Mouse (Mus musculus): Measurements from ENCODE around the gene Fbxl5. TPM values are rescaled to one million over a fixed set of nuclear protein-coding genes. Genes with fewer than 3 reads are reported as not detected.

Gene Fbxl5
- 10 to 100 TPM; 33.0 to 35.4 TPM for total RNA-seq (2021)
- long read RNA-seq, experiment 1, transcript Fbxl5-201 (11 exons, 2,858 nt): major isoform, 77 of 93 reads
- long read RNA-seq, experiment 1, partial matches to known transcripts: 9 of 93 reads
- long read RNA-seq, experiment 1, other reads (novel, unspliced or antisense): 6 of 93 reads
- long read RNA-seq, experiment 2, transcript Fbxl5-201 (11 exons, 2,858 nt): major isoform, 71 of 89 reads
- long read RNA-seq, experiment 2, partial matches to known transcripts: 8 of 89 reads
- long read RNA-seq, experiment 2, other reads (novel, unspliced or antisense): 8 of 89 reads

- no peak for TF ChIP-seq CTCF (IDR thresholded peaks at IDR 0.05)
- Histone ChIP-seq H3K4me3 (no peak within 1 kb of the TSS), H3K27ac (no peak within 1 kb of the TSS)
- intact Hi-C loops (cut with DNase I): no loop called here
- DNase-seq: no peak
These were observed at the start of gene Fbxl5 for GRCm38 (mm10) chr5:43821538-43821937. TSS of gene Fbxl5 (minus strand) at chr5:43821638.

- peak overlapping the region; percentile 73 for H3K4me3 ChIP-seq
- peak; percentile 44 for DNase-seq
- peak overlapping the region; percentile 86 for H3K27ac ChIP-seq
- TF ChIP-seq CTCF (IDR thresholded peaks at IDR 0.05): no peak
- intact Hi-C loops (cut with DNase I): no loop called here
These were observed 47.5 kb upstream of the Fbxl5 start for GRCm38 (mm10) chr5:43868711-43869600.

- intact Hi-C loops (cut with DNase I): no loop called here
- no peak for DNase-seq
- no peak for TF ChIP-seq CTCF (IDR thresholded peaks at IDR 0.05)
- Histone ChIP-seq H3K4me3 (peak within 1 kb of the TSS; percentile 73), H3K27ac (peak within 1 kb of the TSS; percentile 86)
These were observed 46.8 kb upstream of the Fbxl5 start, which contains the start of gene Cd38 for GRCm38 (mm10) chr5:43868253-43868652. TSS of gene Cd38 (plus strand) at chr5:43868553.

GRCm38 (mm10) chr5:43865316-43865715 is 43.9 kb upstream of the Fbxl5 start:
- TF ChIP-seq CTCF (IDR thresholded peaks at IDR 0.05): no peak
- intact Hi-C loops (cut with DNase I): no loop called here
- no peak for DNase-seq
- H3K4me3 ChIP-seq: no peak overlapping the region
- peak overlapping the region; percentile 28; the same call in 1 of the 2 replicates for H3K27ac ChIP-seq

GRCm38 (mm10) chr5:43863642-43864041 is 42.2 kb upstream of the Fbxl5 start:
- DNase-seq: no peak

GRCm38 (mm10) chr5:43860670-43861431 is 39.4 kb upstream of the Fbxl5 start:
- DNase-seq: no peak
- no peak for TF ChIP-seq CTCF (IDR thresholded peaks at IDR 0.05)
- Histone ChIP-seq H3K4me3 (no peak overlapping the region), H3K27ac (no peak overlapping the region)
- intact Hi-C loops (cut with DNase I): no loop called here

More at GRCm38 (mm10) chr5:43863642-43864041, 42.2 kb upstream of the Fbxl5 start:
- Histone ChIP-seq H3K4me3 (no peak overlapping the region), H3K27ac (no peak overlapping the region)
- intact Hi-C loops (cut with DNase I): no loop called here
- TF ChIP-seq CTCF (IDR thresholded peaks at IDR 0.05): no peak

- Histone ChIP-seq H3K4me3 (no peak overlapping the region), H3K27ac (no peak overlapping the region)
- no peak for DNase-seq
- intact Hi-C loops (cut with DNase I): no loop called here
- TF ChIP-seq CTCF (IDR thresholded peaks at IDR 0.05): no peak
These were observed 38.7 kb upstream of the Fbxl5 start for GRCm38 (mm10) chr5:43860096-43860495.

GRCm38 (mm10) chr5:43859663-43860062 is 38.2 kb upstream of the Fbxl5 start:
- intact Hi-C loops (cut with DNase I): no loop called here

GRCm38 (mm10) chr5:43855769-43856168 is 34.3 kb upstream of the Fbxl5 start:
- H3K27ac ChIP-seq: no peak overlapping the region; the same call in 1 of the 2 replicates
- intact Hi-C loops (cut with DNase I): no loop called here
- no peak for DNase-seq

More at GRCm38 (mm10) chr5:43859663-43860062, 38.2 kb upstream of the Fbxl5 start:
- TF ChIP-seq CTCF (IDR thresholded peaks at IDR 0.05): no peak
- Histone ChIP-seq H3K4me3 (no peak overlapping the region), H3K27ac (no peak overlapping the region)
- no peak for DNase-seq

GRCm38 (mm10) chr5:43853868-43854488 is 32.5 kb upstream of the Fbxl5 start:
- H3K27ac ChIP-seq: peak overlapping the region; percentile 72
- intact Hi-C loops (cut with DNase I): no loop called here
- no peak for DNase-seq
- no peak for TF ChIP-seq CTCF (IDR thresholded peaks at IDR 0.05)
- no peak overlapping the region for H3K4me3 ChIP-seq

More at GRCm38 (mm10) chr5:43855769-43856168, 34.3 kb upstream of the Fbxl5 start:
- TF ChIP-seq CTCF (IDR thresholded peaks at IDR 0.05): no peak
- no peak overlapping the region for H3K4me3 ChIP-seq

GRCm38 (mm10) chr5:43853096-43853867 is 31.8 kb upstream of the Fbxl5 start:
- Histone ChIP-seq H3K4me3 (no peak overlapping the region), H3K27ac (peak overlapping the region; percentile 72)
- intact Hi-C loops (cut with DNase I): no loop called here
- TF ChIP-seq CTCF (IDR thresholded peaks at IDR 0.05): no peak
- no peak for DNase-seq

Data from gastrocnemius, adult 2 months (tissue).